Mouse (Mus musculus) small intestine, adult 2 months (tissue): ENCODE results near the gene Tspo2. TPM values are rescaled to one million over a fixed set of nuclear protein-coding genes. Genes with fewer than 3 reads are reported as not detected.

Experiments used
- H3K27ac ChIP-seq: fragments of 200-500 bp; 2 replicates; pipeline ENCODE4 v1.5.1; 2012; ENCODE audit warnings: low read depth, low read length, control low read depth, inconsistent platforms; ENCODE audit not compliant: insufficient read depth
- H3K27me3 ChIP-seq: fragments of 200-500 bp; 2 replicates; pipeline ENCODE4 v1.6.1; 2012; ENCODE audit warnings: mild to moderate bottlenecking, moderate library complexity, low read length, inconsistent platforms; ENCODE audit not compliant: control insufficient read depth, insufficient read depth
- H3K36me3 ChIP-seq: fragments of 200-500 bp; 2 replicates; pipeline ENCODE4 v1.6.1; 2012; ENCODE audit warnings: mild to moderate bottlenecking, low read length, control low read depth, inconsistent platforms; ENCODE audit not compliant: control insufficient read depth, insufficient read depth
- H3K4me1 ChIP-seq: fragments of 200-500 bp; 2 replicates; pipeline ENCODE4 v1.6.1; 2012; ENCODE audit warnings: low read length, inconsistent platforms, mixed read lengths; ENCODE audit not compliant: control insufficient read depth, insufficient read depth, insufficient read length
- H3K4me3 ChIP-seq: fragments of 200-500 bp; 2 replicates; pipeline ENCODE4 v1.5.1; 2012; ENCODE audit warnings: low read depth, mild to moderate bottlenecking, control low read depth, inconsistent platforms, low read length, moderate library complexity
- CTCF ChIP-seq: fragments of 200-500 bp; IDR thresholded peaks from 2 replicates; pipeline ENCODE4 v1.5.1; 2012; ENCODE audit warnings: low read depth, mild to moderate bottlenecking, control low read depth, inconsistent platforms, low read length, moderate library complexity, mixed read lengths; ENCODE audit not compliant: insufficient replicate concordance, insufficient read length; ENCODE audit errors: extremely low read depth
- POLR2A ChIP-seq: fragments of 200-500 bp; IDR thresholded peaks from 2 replicates; pipeline ENCODE4 v1.6.1; 2012; ENCODE audit warnings: low read depth, mild to moderate bottlenecking, control low read depth, inconsistent platforms, low read length, moderate library complexity
- WGBS: fragments of 180-500 bp; shearing (Covaris S2); methylation state at CpG from one replicate; pipeline ENCODE4 v1.1.7; 2018; 5-methylcytosine and 5-hydroxymethylcytosine counted together
- polyA plus RNA-seq: library from polyadenylated mRNA; depleted of rRNA; stranded (reverse); fragments of >200 nt; gene quantifications from 2 replicates; pipeline ENCODE4 v1.2.3, GENCODE M21; 2012; rRNA removed

Tspo2 gene
- 2.6 and 9.6 TPM in 2 replicates for polyA plus RNA-seq

GRCm38 (mm10) chr17:48451353-48451675 lies at the start of gene Tspo2:
Gene Tspo2 (minus strand): TSS chr17:48451522.
- Histone ChIP-seq H3K27ac (no peak within 1 kb of the TSS), H3K27me3 (no peaks in the 10 kb centered on the region), H3K4me1 (peaks cover 9% of the 10 kb centered on the region), H3K4me3 (no peak within 1 kb of the TSS), H3K36me3 (no peaks in the 10 kb centered on the region)
- TF ChIP-seq CTCF (no peak), POLR2A (no peak)
- WGBS = 78% methylated on average over 7 of the region's 7 CpGs

- Histone ChIP-seq H3K4me3 (no peak overlapping the region), H3K27ac (peak overlapping the region; percentile 58), H3K27me3 (no peaks in the 10 kb centered on the region), H3K4me1 (peaks cover 12% of the 10 kb centered on the region; the same call in 1 of the 2 replicates), H3K36me3 (peaks cover 3% of the 10 kb centered on the region)
- WGBS = 27% methylated on average over 7 of the region's 7 CpGs
- TF ChIP-seq POLR2A = no peak
Observed at GRCm38 (mm10) chr17:48500846-48501445, 49.6 kb upstream of the Tspo2 start.

GRCm38 (mm10) chr17:48497986-48498385 lies 46.7 kb upstream of the Tspo2 start:
- Histone ChIP-seq H3K4me3 (no peak overlapping the region), H3K4me1 (peaks cover 23% of the 10 kb centered on the region; the same call in 1 of the 2 replicates), H3K27me3 (no peaks in the 10 kb centered on the region), H3K36me3 (peaks cover 6% of the 10 kb centered on the region), H3K27ac (no peak overlapping the region)
- WGBS = 33% methylated on average over 3 of the region's 3 CpGs
- TF ChIP-seq POLR2A = no peak
- TF ChIP-seq CTCF = no peak

- H3K4me3 ChIP-seq = no peak overlapping the region
- WGBS = 90% methylated on average over 8 of the region's 8 CpGs
Observed at GRCm38 (mm10) chr17:48493986-48494385, 42.7 kb upstream of the Tspo2 start.

GRCm38 (mm10) chr17:48493582-48493981 lies 42.3 kb upstream of the Tspo2 start:
- Histone ChIP-seq H3K27ac (no peak overlapping the region), H3K4me3 (no peak overlapping the region), H3K36me3 (peaks cover 4% of the 10 kb centered on the region; the same call in 1 of the 2 replicates), H3K27me3 (no peaks in the 10 kb centered on the region), H3K4me1 (peaks cover 13% of the 10 kb centered on the region; the same call in 1 of the 2 replicates)
- TF ChIP-seq CTCF (no peak), POLR2A (no peak)
- 18% methylated on average over 7 of the region's 7 CpGs for WGBS

More at GRCm38 (mm10) chr17:48493986-48494385, 42.7 kb upstream of the Tspo2 start:
- TF ChIP-seq POLR2A = no peak
- no peak for TF ChIP-seq CTCF
- Histone ChIP-seq H3K27me3 (no peaks in the 10 kb centered on the region), H3K36me3 (peaks cover 4% of the 10 kb centered on the region), H3K4me1 (peaks cover 13% of the 10 kb centered on the region; the same call in 1 of the 2 replicates), H3K27ac (no peak overlapping the region)

- TF ChIP-seq POLR2A (no peak), CTCF (no peak)
- 92% methylated on average over 8 of the region's 8 CpGs for WGBS
- Histone ChIP-seq H3K36me3 (0 out of 2 replicates have a peak, but pooled peaks cover 3% of the 10 kb centered on the region), H3K4me3 (no peak overlapping the region), H3K4me1 (peaks cover 13% of the 10 kb centered on the region; the same call in 1 of the 2 replicates), H3K27me3 (no peaks in the 10 kb centered on the region), H3K27ac (no peak overlapping the region)
Observed at GRCm38 (mm10) chr17:48492621-48493020, 41.3 kb upstream of the Tspo2 start.

- Histone ChIP-seq H3K27ac (no peak overlapping the region), H3K27me3 (no peaks in the 10 kb centered on the region), H3K4me3 (no peak overlapping the region), H3K36me3 (peaks cover 4% of the 10 kb centered on the region; the same call in 1 of the 2 replicates), H3K4me1 (peaks cover 13% of the 10 kb centered on the region; the same call in 1 of the 2 replicates)
- WGBS = 89% methylated on average over 3 of the region's 3 CpGs
- TF ChIP-seq POLR2A (no peak), CTCF (no peak)
Observed at GRCm38 (mm10) chr17:48489466-48489865, 38.1 kb upstream of the Tspo2 start.
